Mouse (Mus musculus) neural tube, embryonic 13.5 days (tissue): Measurements from ENCODE around the gene Akr1c14. TPM values are rescaled to one million over a fixed set of nuclear protein-coding genes. Genes with fewer than 3 reads are reported as not detected.
"Not testable (repeated sequence)": the region's sequence is repeated elsewhere in the genome, so short reads cannot be mapped to it uniquely, and the experiment has no call there.

ENCODE experiments used
- ATAC-seq: fragments of 200-750 bp; cut with Nextera tagmentation; 2 replicates; pipeline ENCODE4 v1.8.0; 2017; ENCODE audit warnings: low read depth, mild to moderate bottlenecking, moderate TSS enrichment, moderate library complexity
- H3K27ac ChIP-seq: fragments of 300-500 bp; sonication (generic); replicated peaks from 2 replicates; pipeline ENCODE4 v1.5.1; 2015; ENCODE audit warnings: moderate library complexity, mild to moderate bottlenecking, inconsistent platforms
- H3K27me3 ChIP-seq: fragments of 300-500 bp; sonication (generic); 2 replicates; pipeline ENCODE4 v1.6.1; 2015; ENCODE audit warnings: mild to moderate bottlenecking, inconsistent platforms
- H3K36me3 ChIP-seq: fragments of 300-500 bp; sonication (generic); 2 replicates; pipeline ENCODE4 v1.6.1; 2015; ENCODE audit warnings: mild to moderate bottlenecking, inconsistent platforms
- H3K4me1 ChIP-seq: fragments of 300-500 bp; sonication (generic); replicated peaks from 2 replicates; pipeline ENCODE4 v1.6.1; 2015; ENCODE audit warnings: inconsistent platforms
- H3K4me2 ChIP-seq: fragments of 300-500 bp; sonication (generic); 2 replicates; pipeline ENCODE4 v1.6.1; 2015; ENCODE audit warnings: inconsistent platforms, mild to moderate bottlenecking, moderate library complexity
- H3K4me3 ChIP-seq: fragments of 300-500 bp; sonication (generic); 2 replicates; pipeline ENCODE4 v1.5.1; 2015; ENCODE audit warnings: mild to moderate bottlenecking, inconsistent platforms
- H3K9ac ChIP-seq: fragments of 300-500 bp; sonication (generic); 2 replicates; pipeline ENCODE4 v1.6.1; 2015; ENCODE audit warnings: moderate library complexity, mild to moderate bottlenecking, inconsistent platforms
- H3K9me3 ChIP-seq: fragments of 300-500 bp; sonication (generic); 2 replicates; pipeline ENCODE4 v1.6.1; 2016; ENCODE audit warnings: inconsistent platforms
- WGBS: fragments of 180-500 bp; shearing (Covaris S2); methylation state at CpG from one replicate; pipeline ENCODE4 v1.1.7; 2015; 5-methylcytosine and 5-hydroxymethylcytosine counted together
- polyA plus RNA-seq: library from polyadenylated mRNA; unstranded; fragments of >200 nt; fragmentation: Nextera tagmentation; extraction: Ambion mirVana; gene quantifications from 2 replicates; pipeline ENCODE4 v1.2.1, GENCODE M21; 2015

Akr1c14 gene
- polyA plus RNA-seq, 1 experiment from 2014 or later = 0.88 TPM

DNA sequence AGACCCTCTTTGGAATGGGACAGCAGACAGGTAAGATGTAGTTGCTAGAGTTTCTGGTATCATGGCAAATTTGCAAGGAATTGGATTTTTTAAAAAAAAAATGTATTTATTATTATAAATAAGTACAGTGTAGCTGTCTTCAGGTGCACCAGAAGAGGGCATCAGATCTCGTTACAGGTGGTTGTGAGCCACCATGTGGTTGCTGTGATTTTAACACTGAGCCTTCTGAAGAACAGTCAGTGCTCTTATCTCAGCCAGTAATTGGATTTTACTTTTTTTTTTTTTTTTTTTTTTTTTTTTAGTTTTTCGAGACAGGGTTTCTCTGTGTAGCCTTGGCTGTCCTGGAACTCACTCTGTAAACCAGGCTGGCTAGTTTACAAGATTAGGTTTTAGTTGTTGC is 9.4 kb downstream of the Akr1c14 start:
- H3K9me3 ChIP-seq, ATAC-seq, H3K9ac ChIP-seq, H3K4me2 ChIP-seq, H3K4me1 ChIP-seq, H3K4me3 ChIP-seq, H3K36me3 ChIP-seq, H3K27ac ChIP-seq, H3K27me3 ChIP-seq: not testable (repeated sequence)
- 69% methylated on average over 2 of the region's 2 CpGs for WGBS

DNA sequence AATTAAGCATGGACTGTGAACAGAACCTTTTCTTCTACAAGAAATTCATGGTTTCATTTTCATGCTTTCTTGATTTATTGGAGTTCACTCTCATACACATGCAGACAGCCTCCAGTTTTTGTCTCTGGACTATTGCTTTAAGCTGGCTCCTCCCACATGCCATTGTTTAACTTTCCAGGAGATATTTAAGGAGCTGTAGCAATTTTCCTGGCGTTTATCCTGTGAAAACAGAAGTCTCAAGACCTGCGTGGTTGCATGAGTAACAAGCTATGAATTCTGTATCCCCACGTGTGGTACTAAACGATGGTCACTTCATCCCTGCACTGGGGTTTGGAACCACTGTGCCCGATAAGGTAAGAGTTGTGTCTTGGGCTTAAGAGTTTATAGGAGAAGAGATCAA is 10.6 kb downstream of the Akr1c14 start:
- Histone ChIP-seq H3K9ac (no peak overlapping the region), H3K4me1 (0 out of 2 replicates have a peak, but pooled peaks cover 3% of the 10 kb centered on the region), H3K9me3 (no peaks in the 10 kb centered on the region), H3K4me3 (no peak overlapping the region), H3K4me2 (no peak overlapping the region), H3K27me3 (no peaks in the 10 kb centered on the region), H3K27ac (no peak overlapping the region), H3K36me3 (no peaks in the 10 kb centered on the region)
- no peak for ATAC-seq
- WGBS = 55% methylated on average over 5 of the region's 5 CpGs

DNA sequence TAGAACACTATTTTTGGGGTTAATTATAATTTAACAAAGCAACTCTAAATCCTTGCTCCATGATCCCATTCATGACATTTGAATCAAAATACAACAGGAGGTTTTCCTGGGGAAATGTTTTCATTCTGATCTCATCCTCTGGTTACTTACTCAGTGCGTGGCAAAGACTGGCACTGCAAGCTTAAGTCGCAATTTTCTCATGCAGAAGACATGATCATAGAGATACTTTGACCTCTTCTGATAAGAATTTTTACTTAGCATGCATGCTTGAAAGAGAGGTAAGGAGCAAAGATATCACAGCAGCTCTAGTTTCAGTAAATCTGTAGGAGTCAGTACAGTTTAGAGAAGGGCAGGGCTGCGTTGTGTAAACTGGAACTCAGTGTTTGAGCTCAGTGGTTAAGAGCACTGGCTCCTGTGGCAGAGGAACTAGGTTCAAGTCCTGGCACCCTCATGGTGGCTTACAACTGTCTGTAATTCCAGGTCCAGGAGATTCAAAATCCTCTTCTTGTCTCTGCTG is 11.5 kb downstream of the Akr1c14 start:
- Histone ChIP-seq H3K27ac (no peak overlapping the region), H3K4me2 (no peak overlapping the region), H3K27me3 (no peaks in the 10 kb centered on the region), H3K4me1 (0 out of 2 replicates have a peak, but pooled peaks cover 3% of the 10 kb centered on the region), H3K4me3 (no peak overlapping the region), H3K9ac (no peak overlapping the region), H3K36me3 (no peaks in the 10 kb centered on the region), H3K9me3 (no peaks in the 10 kb centered on the region)
- 86% methylated on average over 3 of the region's 3 CpGs for WGBS
- no peak for ATAC-seq

DNA sequence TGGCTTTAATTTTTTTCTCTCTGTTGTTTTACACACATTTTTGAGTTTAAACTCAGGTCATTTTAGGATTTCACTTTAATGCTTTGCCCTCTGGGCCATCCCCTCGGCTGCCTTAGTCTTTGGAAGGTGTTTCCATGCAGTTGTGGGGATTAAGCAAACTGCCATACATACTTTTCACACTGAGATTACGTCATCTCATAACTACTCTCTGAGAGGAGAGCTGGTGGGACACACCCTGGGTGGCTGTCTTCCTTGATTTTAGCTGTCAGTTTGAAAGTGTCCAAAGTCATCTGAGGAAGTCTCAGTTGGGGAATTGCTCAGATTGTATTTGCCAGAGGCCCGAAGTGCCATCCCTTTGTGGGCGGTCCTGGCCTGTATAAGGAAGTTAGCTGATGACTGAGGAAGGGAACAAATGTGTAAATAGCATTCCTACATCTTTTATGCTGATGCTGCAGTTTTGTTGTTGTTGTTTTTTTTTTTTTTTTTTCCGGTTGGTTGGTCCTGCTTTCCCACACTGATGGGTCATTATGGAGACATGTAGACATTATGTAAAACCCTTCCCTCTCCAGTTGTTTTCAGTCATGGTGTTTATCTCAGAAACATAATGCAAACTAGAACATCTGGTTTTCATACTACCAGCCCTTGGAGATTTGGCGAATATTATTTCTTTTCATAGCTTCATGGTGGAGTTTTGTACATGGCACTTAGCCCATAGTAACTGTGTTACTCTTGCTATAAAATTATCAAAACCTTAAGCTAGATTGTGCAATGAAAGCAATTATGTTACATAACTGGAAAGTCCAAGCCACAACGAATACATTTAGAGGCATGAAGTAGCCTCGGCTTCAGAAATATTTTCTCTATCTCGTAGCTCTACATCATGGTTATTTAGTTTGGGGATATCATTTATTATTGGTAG is 28.0 kb downstream of the Akr1c14 start:
- H3K4me3 ChIP-seq = no peak overlapping the region
- no peak for ATAC-seq
- H3K9me3 ChIP-seq = no peaks in the 10 kb centered on the region
- no peaks in the 10 kb centered on the region for H3K36me3 ChIP-seq
- H3K27me3 ChIP-seq = no peaks in the 10 kb centered on the region
- WGBS = 87% methylated on average over 9 of the region's 9 CpGs
- H3K9ac ChIP-seq = no peak overlapping the region
- no peak overlapping the region for H3K27ac ChIP-seq
- H3K4me2 ChIP-seq = no peak overlapping the region
- no peaks in the 10 kb centered on the region for H3K4me1 ChIP-seq

DNA sequence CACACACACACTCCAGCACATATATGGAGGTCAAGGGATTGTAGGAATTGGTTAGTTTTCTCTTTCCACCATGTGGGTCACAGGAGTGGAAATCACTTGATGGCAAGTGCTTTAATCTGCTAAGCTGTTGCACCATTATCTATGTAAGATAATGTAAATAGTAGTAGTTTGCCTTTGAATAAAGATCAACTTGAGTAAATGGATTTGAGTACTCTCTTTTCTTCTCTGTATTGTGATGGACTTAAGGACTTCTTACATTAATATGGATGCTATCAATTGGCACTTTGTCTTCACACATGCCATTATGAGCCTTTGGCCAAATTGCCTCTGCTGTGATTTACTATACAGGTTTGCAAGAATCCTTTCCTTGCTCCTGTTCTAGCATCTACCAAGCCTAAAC is 31.1 kb downstream of the Akr1c14 start:
- no peak overlapping the region for H3K4me3 ChIP-seq
- H3K4me2 ChIP-seq = no peak overlapping the region
- H3K27ac ChIP-seq = no peak overlapping the region
- H3K36me3 ChIP-seq = no peaks in the 10 kb centered on the region
- no peak overlapping the region for H3K9ac ChIP-seq
- ATAC-seq = no peak
- H3K9me3 ChIP-seq = no peaks in the 10 kb centered on the region
- H3K27me3 ChIP-seq = no peaks in the 10 kb centered on the region
- no peaks in the 10 kb centered on the region for H3K4me1 ChIP-seq

DNA sequence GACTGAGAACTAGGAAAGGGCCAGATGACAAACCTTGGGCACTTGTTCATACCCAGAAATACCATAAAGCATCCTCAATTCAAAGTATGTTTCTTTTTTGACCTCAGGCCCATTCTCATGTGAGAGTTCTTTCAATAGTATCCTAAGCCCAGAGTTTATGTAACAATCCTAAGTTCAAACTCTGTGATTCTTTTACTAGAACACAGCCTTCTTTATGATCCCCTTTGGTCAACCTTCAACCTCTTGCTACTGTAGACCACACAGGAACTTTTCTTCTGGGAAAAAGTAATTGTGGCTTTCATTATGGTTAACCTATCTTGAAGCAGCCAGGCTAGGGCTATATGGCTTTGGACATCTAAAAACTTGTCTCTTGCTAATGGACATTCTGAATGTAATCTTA is 52.9 kb downstream of the Akr1c14 start:
- Histone ChIP-seq H3K27me3 (no peaks in the 10 kb centered on the region), H3K36me3 (no peaks in the 10 kb centered on the region), H3K4me1 (no peaks in the 10 kb centered on the region), H3K4me2 (no peak overlapping the region), H3K27ac (no peak overlapping the region), H3K4me3 (no peak overlapping the region), H3K9ac (no peak overlapping the region), H3K9me3 (no peaks in the 10 kb centered on the region)
- ATAC-seq = no peak

DNA sequence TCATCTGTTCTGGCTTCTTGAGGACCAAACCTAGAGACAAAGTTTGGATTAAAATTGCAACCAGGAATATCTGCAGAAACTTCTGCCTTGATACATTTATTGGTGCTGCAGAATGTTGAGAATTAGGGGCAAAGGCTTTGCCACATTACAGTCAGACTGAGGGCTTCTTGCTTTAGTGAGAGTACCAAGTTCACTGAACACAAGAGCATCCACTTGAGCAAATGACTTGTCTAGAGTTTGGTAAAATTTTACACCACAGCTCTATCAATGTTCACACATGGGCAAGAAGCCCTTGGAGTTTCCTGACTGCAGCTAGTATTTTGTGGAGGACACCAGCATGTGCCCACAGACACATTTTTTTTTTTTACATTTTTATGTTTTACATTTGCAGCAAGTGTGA is 53.9 kb downstream of the Akr1c14 start:
- H3K4me1 ChIP-seq = no peaks in the 10 kb centered on the region

DNA sequence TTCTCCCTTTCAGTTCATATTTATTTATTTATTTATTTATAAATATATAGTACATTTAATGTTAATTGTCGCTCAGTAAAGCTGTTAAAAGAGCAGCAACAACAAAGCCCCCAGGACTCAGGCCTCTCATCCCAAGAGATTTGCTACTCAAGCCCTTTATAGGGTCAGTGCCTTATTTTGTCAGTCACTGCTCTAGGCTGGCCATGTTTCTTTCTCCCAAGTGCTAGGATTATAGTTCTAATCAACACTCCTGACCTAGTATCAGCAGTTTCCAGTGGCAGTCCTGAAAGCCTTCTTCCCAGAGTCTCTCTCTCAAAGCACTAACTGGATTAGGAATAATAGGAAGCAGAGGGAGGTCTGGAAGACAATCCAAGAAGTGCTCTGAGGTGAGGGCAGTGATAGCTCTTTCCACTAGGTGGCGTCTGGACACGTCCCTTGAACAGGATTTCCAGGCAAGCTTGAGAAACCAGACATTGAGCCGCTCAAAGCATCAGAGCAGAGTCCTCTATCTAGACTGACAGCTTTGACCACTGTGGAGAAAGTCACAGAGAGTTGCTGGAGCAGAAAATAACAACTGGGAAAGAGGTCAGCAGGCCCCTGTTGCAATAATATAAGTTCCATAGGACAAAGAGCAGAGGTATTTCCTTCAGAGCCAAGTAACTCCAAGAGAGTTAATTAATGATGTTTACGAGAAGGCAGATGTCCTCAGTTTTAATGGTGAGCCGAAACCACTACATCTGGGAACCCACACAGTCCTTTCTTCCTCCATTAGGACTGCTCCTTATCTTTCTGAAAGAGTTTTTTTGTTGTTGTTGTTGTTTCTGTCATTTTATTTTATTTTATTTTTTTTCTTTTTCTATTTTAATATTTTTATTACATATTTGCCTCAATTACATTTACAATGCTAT is 61.7 kb downstream of the Akr1c14 start:
- H3K4me1 ChIP-seq = no peaks in the 10 kb centered on the region
- 38% methylated on average over 6 of the region's 6 CpGs for WGBS

More for the DNA sequence above, 53.9 kb downstream of the Akr1c14 start:
- Histone ChIP-seq H3K36me3 (no peaks in the 10 kb centered on the region), H3K4me3 (no peak overlapping the region), H3K4me2 (no peak overlapping the region), H3K9me3 (no peaks in the 10 kb centered on the region), H3K27ac (no peak overlapping the region), H3K27me3 (no peaks in the 10 kb centered on the region), H3K9ac (no peak overlapping the region)
- no peak for ATAC-seq

DNA sequence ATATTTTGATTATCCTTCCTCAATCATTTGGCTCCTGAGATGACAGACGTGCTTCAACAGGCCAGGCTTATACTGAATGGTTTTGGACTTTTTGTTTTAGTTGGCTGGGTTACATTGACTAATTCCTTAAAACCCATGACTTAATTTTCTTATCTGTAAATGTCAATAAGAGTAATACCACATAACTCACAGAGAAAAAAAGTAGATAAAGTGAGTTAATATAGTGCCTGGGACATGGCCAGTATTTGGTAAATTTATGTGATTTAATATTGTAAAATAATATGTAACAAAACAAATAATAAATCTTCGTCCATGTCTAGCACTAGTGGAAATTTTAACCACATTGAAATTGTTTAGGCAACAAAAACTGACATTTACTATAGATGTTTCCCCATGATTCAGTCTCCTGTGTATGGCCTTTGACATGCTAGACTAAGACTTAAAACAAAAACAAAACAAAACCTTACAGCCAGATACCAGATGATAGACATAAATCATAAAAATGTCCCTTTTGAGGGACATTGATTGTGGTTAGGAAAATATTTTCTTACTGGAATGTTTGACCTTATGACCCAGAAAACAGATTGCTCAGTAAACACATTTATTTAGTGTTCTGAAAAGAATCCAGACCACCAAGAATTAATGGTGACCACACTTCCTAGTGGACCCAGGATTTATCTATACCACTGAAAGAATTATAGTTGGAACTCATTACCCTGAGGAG is 70.5 kb downstream of the Akr1c14 start:
- H3K9me3 ChIP-seq = no peaks in the 10 kb centered on the region
- no peak overlapping the region for H3K4me2 ChIP-seq
- H3K27me3 ChIP-seq = no peaks in the 10 kb centered on the region
- no peak overlapping the region for H3K4me3 ChIP-seq
- no peaks in the 10 kb centered on the region for H3K4me1 ChIP-seq
- 74% methylated on average over 2 of the region's 2 CpGs for WGBS
- H3K9ac ChIP-seq = no peak overlapping the region
- ATAC-seq = no peak
- H3K27ac ChIP-seq = no peak overlapping the region
- H3K36me3 ChIP-seq = no peaks in the 10 kb centered on the region

More for the DNA sequence above, 61.7 kb downstream of the Akr1c14 start:
- Histone ChIP-seq H3K4me3 (no peak overlapping the region), H3K9me3 (no peaks in the 10 kb centered on the region), H3K9ac (no peak overlapping the region), H3K4me2 (no peak overlapping the region), H3K27me3 (no peaks in the 10 kb centered on the region), H3K36me3 (no peaks in the 10 kb centered on the region), H3K27ac (no peak overlapping the region)
- peak; percentile 85 for ATAC-seq

DNA sequence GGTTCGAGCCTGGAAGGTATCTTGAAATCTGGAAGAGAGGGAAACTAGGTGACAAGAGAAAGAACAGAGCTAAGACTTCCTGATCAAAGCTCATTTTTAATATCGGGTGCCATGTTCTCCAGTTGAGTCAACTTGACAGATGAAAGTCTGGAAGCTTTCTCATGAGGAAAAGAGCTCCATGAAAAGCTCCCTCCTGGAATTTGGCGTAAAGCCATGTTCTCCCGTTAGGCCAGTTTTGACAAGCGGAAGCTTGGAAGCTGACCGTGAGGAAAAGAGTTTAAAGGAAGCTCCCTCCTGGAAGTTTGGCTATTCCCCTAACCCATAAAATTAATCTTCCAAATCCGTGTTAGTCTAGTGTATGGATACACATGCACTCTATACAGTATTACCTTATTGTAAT is 74.3 kb downstream of the Akr1c14 start:
- ATAC-seq = no peak
- Histone ChIP-seq H3K9me3 (no peaks in the 10 kb centered on the region), H3K4me1 (no peaks in the 10 kb centered on the region), H3K9ac (no peak overlapping the region), H3K27ac (no peak overlapping the region), H3K36me3 (no peaks in the 10 kb centered on the region), H3K4me2 (no peak overlapping the region), H3K4me3 (no peak overlapping the region), H3K27me3 (no peaks in the 10 kb centered on the region)
- 81% methylated on average over 7 of the region's 7 CpGs for WGBS

DNA sequence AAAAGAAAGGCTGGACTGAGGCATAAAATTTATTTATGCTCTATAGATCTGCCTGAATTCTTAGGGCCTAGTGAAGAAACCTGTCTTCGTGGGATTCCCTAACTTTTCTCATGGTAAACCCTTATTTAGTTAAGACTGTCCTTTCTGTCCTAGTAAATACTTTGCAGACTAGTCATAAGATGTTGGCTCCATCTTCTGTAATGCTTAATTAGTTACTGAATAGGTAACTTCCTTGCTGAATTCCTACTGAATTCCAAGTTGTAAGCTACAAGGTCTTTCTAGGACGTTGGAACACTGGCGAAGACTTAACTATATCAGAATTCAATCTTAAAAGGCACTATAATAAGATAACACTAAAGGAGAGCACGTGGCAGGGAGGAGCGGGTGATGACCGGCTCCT is 75.7 kb downstream of the Akr1c14 start:
- H3K4me3 ChIP-seq, H3K9me3 ChIP-seq, ATAC-seq, H3K4me1 ChIP-seq, H3K27ac ChIP-seq, H3K9ac ChIP-seq, H3K36me3 ChIP-seq, H3K27me3 ChIP-seq, H3K4me2 ChIP-seq: not testable (repeated sequence)
- 93% methylated on average over 6 of the region's 6 CpGs for WGBS

DNA sequence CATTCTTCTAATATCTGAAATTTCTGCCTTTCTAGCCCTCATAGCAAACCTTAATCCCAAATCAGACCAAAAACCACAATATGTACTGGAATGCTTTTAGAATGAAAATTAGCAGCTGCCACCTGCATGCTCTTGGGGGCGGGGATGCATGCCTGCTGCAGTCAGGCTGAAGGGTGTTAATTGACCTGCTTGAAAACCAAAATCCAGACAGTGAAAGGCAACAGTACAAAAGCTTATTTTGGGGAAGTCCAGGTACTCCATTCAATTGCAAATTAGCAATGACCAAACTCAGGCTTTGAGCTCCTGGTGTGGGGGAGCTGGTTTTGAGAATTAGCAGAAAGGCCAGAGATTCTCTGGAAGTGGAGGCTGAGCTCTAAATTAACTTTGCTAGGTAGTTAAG is 77.0 kb downstream of the Akr1c14 start:
- H3K27ac ChIP-seq, H3K36me3 ChIP-seq, H3K27me3 ChIP-seq, H3K9ac ChIP-seq, H3K4me3 ChIP-seq, ATAC-seq, H3K9me3 ChIP-seq, H3K4me2 ChIP-seq, H3K4me1 ChIP-seq: not testable (repeated sequence)
- WGBS = 83% methylated on average over 1 of the region's 1 CpGs
